ENCODE assay signal across 8 mouse cellular contexts in the genomic region with DNA sequence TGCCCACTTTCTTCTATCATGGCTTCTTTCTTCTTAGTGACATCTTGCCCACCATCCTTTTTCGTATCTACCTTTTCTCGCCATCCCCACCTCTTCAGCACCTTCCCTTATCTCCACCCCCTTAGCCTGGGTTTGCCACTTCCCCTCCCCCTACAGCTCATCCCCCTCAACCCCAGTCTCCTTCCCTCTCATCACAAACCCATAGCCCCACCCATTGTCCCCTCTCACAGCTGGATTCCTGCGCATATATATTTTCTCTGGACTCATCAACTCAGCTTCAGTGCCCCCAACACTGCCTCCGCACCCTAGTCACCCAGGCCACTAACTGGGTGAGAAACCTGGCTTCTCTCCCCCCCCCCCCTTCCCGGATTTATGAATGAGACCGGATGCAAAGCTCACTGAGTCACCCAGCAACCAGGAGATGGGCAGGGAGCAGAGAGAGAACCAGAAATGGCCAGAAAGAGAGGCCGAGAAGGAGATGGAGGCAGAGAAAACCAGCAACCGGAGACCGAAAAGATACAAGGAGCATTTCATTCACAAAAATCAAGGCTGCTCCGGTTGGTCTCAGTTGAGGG. TPM values are rescaled to one million over a fixed set of nuclear protein-coding genes. Genes with fewer than 3 reads are reported as not detected.
DNase-seq lines count a peak whose midpoint lies in the region; ATAC-seq and TF ChIP-seq lines count a peak whose summit lies in the region.

No protein-coding gene starts in this region.

- no peaks in the 10 kb centered on the region for H3K36me3 ChIP-seq in testis, adult 2 months (ENCODE audit: control insufficient read depth, insufficient read depth, low read length)
- peaks cover 6% of the 10 kb centered on the region for H3K36me3 ChIP-seq in liver, embryonic 13.5 days

- no peak for ATAC-seq in cerebellum, adult (ENCODE audit: insufficient number of reproducible peaks, low FRiP score, low TSS enrichment)
- no peak for ATAC-seq in liver, embryonic 13.5 days (ENCODE audit: low read depth)
- no peak for ATAC-seq in inflammation-experienced regulatory T-cells, adult 6 months

- no peaks in the 10 kb centered on the region for H3K9me3 ChIP-seq in liver, embryonic 13.5 days (replicated peaks)

- H3K27me3 ChIP-seq in cerebellum, adult 2 months (ENCODE audit: control insufficient read depth, insufficient read depth, low read length), result no peaks in the 10 kb centered on the region
- no peaks in the 10 kb centered on the region for H3K27me3 ChIP-seq in testis, adult 2 months (ENCODE audit: control insufficient read depth, insufficient read depth, low read length)
- H3K27me3 ChIP-seq in liver, embryonic 13.5 days, result peaks cover 73% of the 10 kb centered on the region

- WGBS in cerebellum, adult 2 months, result 9% methylated on average over 10 of the region's 10 CpGs
- WGBS in liver, embryonic 13.5 days (ENCODE audit: insufficient replicate concordance), result 10% methylated on average over 10 of the region's 10 CpGs

- peaks cover 11% of the 10 kb centered on the region; the same call in 1 of the 2 replicates for H3K4me1 ChIP-seq in cerebellum, adult 2 months (ENCODE audit: control insufficient read depth, insufficient read depth, low read length)
- H3K4me1 ChIP-seq in testis, adult 2 months (ENCODE audit: control insufficient read depth, insufficient read depth, low read length), result peaks cover 46% of the 10 kb centered on the region
- peaks cover 38% of the 10 kb centered on the region for H3K4me1 ChIP-seq in liver, embryonic 13.5 days (replicated peaks)

- no peak for DNase-seq in cerebellum, adult 2 months
- no peak for DNase-seq in testis, postnatal 14 days (ENCODE audit: low spot score)
- no peak for DNase-seq in liver, embryonic 13.5 days
- no peak for DNase-seq in ovary, postnatal 36 days (ENCODE audit: low spot score)
- no peak for DNase-seq in adrenal gland, postnatal 10 days

- peak overlapping the region; percentile 90 for H3K4me3 ChIP-seq in cerebellum, adult 2 months (replicated peaks; ENCODE audit: insufficient read depth, low read depth, low read length)
- peak overlapping the region; percentile 96 for H3K4me3 ChIP-seq in testis, adult 2 months (ENCODE audit: control insufficient read depth, low read depth, low read length)
- 0 out of 2 replicates have a peak overlapping the region, but pooled peaks have one; percentile 56 for H3K4me3 ChIP-seq in liver, embryonic 13.5 days (replicated peaks)

- TF ChIP-seq POLR2A in cerebellum, adult 2 months (IDR thresholded peaks at IDR 0.05; ENCODE audit: borderline replicate concordance, insufficient read depth, low read length), result no peak
- TF ChIP-seq POLR2A in testis, adult 2 months (IDR thresholded peaks at IDR 0.05; ENCODE audit: control insufficient read depth, low read depth, low read length), result no peak

- no peak overlapping the region for H3K27ac ChIP-seq in cerebellum, adult 2 months (ENCODE audit: insufficient read depth, low read length)
- H3K27ac ChIP-seq in testis, adult 2 months (ENCODE audit: control insufficient read depth, insufficient read depth, low read depth, low read length), result no peak overlapping the region
- H3K27ac ChIP-seq in liver, embryonic 13.5 days, result no peak overlapping the region

- H3K4me2 ChIP-seq in liver, embryonic 13.5 days, result peak overlapping the region; percentile 74

- no peak overlapping the region for H3K9ac ChIP-seq in liver, embryonic 13.5 days

- no peak for TF ChIP-seq CTCF in cerebellum, adult 2 months (IDR thresholded peaks at IDR 0.05; ENCODE audit: borderline replicate concordance, insufficient read depth, low read depth, low read length)
- no peak for TF ChIP-seq CTCF in testis, adult 2 months (IDR thresholded peaks at IDR 0.05; ENCODE audit: control insufficient read depth, insufficient read depth, insufficient replicate concordance, low read depth, low read length)

RNA-seq across cellular contexts. Expression of a gene that starts 1.8 kb away (rescaled TPM):
- 0.86 and 1.1 TPM in 2 replicates for polyA plus RNA-seq in cerebellum, adult 2 months (2012; rRNA removed)
- 506 and 536 TPM in 2 replicates for polyA plus RNA-seq in testis, adult 2 months (2012; rRNA removed)
- polyA plus RNA-seq in liver, embryonic 13.5 days (2015; fragmentation: Nextera tagmentation; extraction: Ambion mirVana), result 0.07 and 0.10 TPM in 2 replicates
- polyA plus RNA-seq in inflammation-experienced regulatory T-cells, adult 6 months (2017; shearing (Covaris generic)), result not detected
- total RNA-seq in adrenal gland, postnatal 10 days (2021), result 1 to 10 TPM in 1 of 2 experiments, under 1 TPM in 1; 0.69 to 1.3 TPM

RNA-seq across cellular contexts. Expression of a gene that starts 2.0 kb away (rescaled TPM):
- 22.5 and 25.4 TPM in 2 replicates for polyA plus RNA-seq in cerebellum, adult 2 months (2012; rRNA removed)
- polyA plus RNA-seq in testis, adult 2 months (2012; rRNA removed), result 40.9 and 41.8 TPM in 2 replicates
- polyA plus RNA-seq in liver, embryonic 13.5 days (2015; fragmentation: Nextera tagmentation; extraction: Ambion mirVana), result 0.23 and 0.41 TPM in 2 replicates
- polyA plus RNA-seq in inflammation-experienced regulatory T-cells, adult 6 months (2017; shearing (Covaris generic)), result under 1 TPM; 0.18 to 0.46 (median 0.46) TPM
- total RNA-seq in adrenal gland, postnatal 10 days (2021), result 1 to 10 TPM; 4.8 to 9.6 TPM

RNA-seq across cellular contexts. Expression of a gene that starts 12.2 kb away (rescaled TPM):
- polyA plus RNA-seq in cerebellum, adult 2 months (2012; rRNA removed), result 76.2 and 81.4 TPM in 2 replicates
- polyA plus RNA-seq in testis, adult 2 months (2012; rRNA removed), result 194 and 338 TPM in 2 replicates
- polyA plus RNA-seq in liver, embryonic 13.5 days (2015; fragmentation: Nextera tagmentation; extraction: Ambion mirVana), result 8.1 and 8.5 TPM in 2 replicates
- 10 to 100 TPM in 2 of 3 experiments, 1 to 10 TPM in 1; 6.5 to 11.3 (median 11.3) TPM for polyA plus RNA-seq in inflammation-experienced regulatory T-cells, adult 6 months (2017; shearing (Covaris generic))
- total RNA-seq in adrenal gland, postnatal 10 days (2021), result 10 to 100 TPM; 12.9 to 17.3 TPM

RNA-seq across cellular contexts. Expression of a gene that starts 12.3 kb away (rescaled TPM):
- polyA plus RNA-seq in cerebellum, adult 2 months (2012; rRNA removed), result 239 and 249 TPM in 2 replicates
- 362 and 383 TPM in 2 replicates for polyA plus RNA-seq in testis, adult 2 months (2012; rRNA removed)
- polyA plus RNA-seq in liver, embryonic 13.5 days (2015; fragmentation: Nextera tagmentation; extraction: Ambion mirVana), result 136 and 155 TPM in 2 replicates
- polyA plus RNA-seq in inflammation-experienced regulatory T-cells, adult 6 months (2017; shearing (Covaris generic)), result 100 to 1,000 TPM; 174 to 249 (median 197) TPM
- total RNA-seq in adrenal gland, postnatal 10 days (2021), result 100 to 1,000 TPM; 214 to 221 TPM

RNA-seq across cellular contexts. Expression of a gene that starts 33.6 kb away (rescaled TPM):
- 1.2 and 1.5 TPM in 2 replicates for polyA plus RNA-seq in cerebellum, adult 2 months (2012; rRNA removed)
- polyA plus RNA-seq in testis, adult 2 months (2012; rRNA removed), result 0.31 and 1.1 TPM in 2 replicates
- polyA plus RNA-seq in liver, embryonic 13.5 days (2015; fragmentation: Nextera tagmentation; extraction: Ambion mirVana), result 0.29 and 0.32 TPM in 2 replicates
- polyA plus RNA-seq in inflammation-experienced regulatory T-cells, adult 6 months (2017; shearing (Covaris generic)), result 1 to 10 TPM in 1 of 3 experiments, under 1 TPM in 2; 0.45 to 1.1 (median 0.95) TPM
- 1 to 10 TPM; 2.1 to 2.2 TPM for total RNA-seq in adrenal gland, postnatal 10 days (2021)

Comparison
In these comparisons a context has a peak if more than half of its experiments do, and no peak if none do; other contexts are left out.
1. RNA of a gene that starts 1.8 kb away (polyA plus RNA-seq): 506 to 536 TPM in testis, adult 2 months; 0.86 to 1.1 TPM in cerebellum, adult 2 months, 0.07 to 0.10 TPM in liver, embryonic 13.5 days and not detected in inflammation-experienced regulatory T-cells, adult 6 months; every median in the first group is over 100 times any median in the second.
2. RNA of a gene that starts 2.0 kb away (polyA plus RNA-seq): 40.9 to 41.8 TPM in testis, adult 2 months and 22.5 to 25.4 TPM in cerebellum, adult 2 months; 0.18 to 0.46 TPM in inflammation-experienced regulatory T-cells, adult 6 months and 0.23 to 0.41 TPM in liver, embryonic 13.5 days; every median in the first group is over 10 times any median in the second.
3. Peak in every context shown above with its lines, with median percentiles within 50 percentile points of each other: H3K4me3 ChIP-seq.